Mouse (Mus musculus) myocyte (in vitro differentiated cells): Measurements from ENCODE around the gene Dnah9.

Experiments used
- CEBPB ChIP-seq: IDR thresholded peaks from 2 replicates; pipeline ENCODE4 v1.6.1; 2011; ENCODE audit warnings: mild to moderate bottlenecking, moderate library complexity; ENCODE audit not compliant: poor library complexity, insufficient read depth, severe bottlenecking
- E2F4 ChIP-seq: IDR thresholded peaks from one replicate; pipeline ENCODE4 v1.6.1; 2011; ENCODE audit warnings: mild to moderate bottlenecking, control low read depth, moderate library complexity; ENCODE audit not compliant: insufficient read depth
- MAX ChIP-seq: IDR thresholded peaks from one replicate; pipeline ENCODE4 v1.6.1; 2011; ENCODE audit warnings: low read depth, mild to moderate bottlenecking, control low read depth
- POLR2A ChIP-seq: IDR thresholded peaks from one replicate; pipeline ENCODE4 v1.6.1; 2011; ENCODE audit warnings: low read depth, mild to moderate bottlenecking, control low read depth, moderate library complexity; ENCODE audit not compliant: insufficient read length
- POLR2AphosphoS2 ChIP-seq: IDR thresholded peaks from one replicate; pipeline ENCODE4 v1.6.1; 2011; ENCODE audit warnings: low read depth, control low read depth; ENCODE audit not compliant: insufficient read length
- SRF ChIP-seq: IDR thresholded peaks from one replicate; pipeline ENCODE4 v1.6.1; 2011; ENCODE audit warnings: low read depth; ENCODE audit not compliant: control insufficient read depth, insufficient read length
- TCF12 ChIP-seq: IDR thresholded peaks from one replicate; pipeline ENCODE4 v1.6.1; 2011; ENCODE audit warnings: mild to moderate bottlenecking, control low read depth; ENCODE audit not compliant: poor library complexity, insufficient read depth, severe bottlenecking
- TCF3 ChIP-seq: IDR thresholded peaks from one replicate; pipeline ENCODE4 v1.6.1; 2011; ENCODE audit warnings: low read depth, control low read depth; ENCODE audit not compliant: insufficient read length
- USF1 ChIP-seq: IDR thresholded peaks from one replicate; pipeline ENCODE4 v1.6.1; 2011; ENCODE audit warnings: low read depth, mild to moderate bottlenecking, control low read depth, moderate library complexity

DNA sequence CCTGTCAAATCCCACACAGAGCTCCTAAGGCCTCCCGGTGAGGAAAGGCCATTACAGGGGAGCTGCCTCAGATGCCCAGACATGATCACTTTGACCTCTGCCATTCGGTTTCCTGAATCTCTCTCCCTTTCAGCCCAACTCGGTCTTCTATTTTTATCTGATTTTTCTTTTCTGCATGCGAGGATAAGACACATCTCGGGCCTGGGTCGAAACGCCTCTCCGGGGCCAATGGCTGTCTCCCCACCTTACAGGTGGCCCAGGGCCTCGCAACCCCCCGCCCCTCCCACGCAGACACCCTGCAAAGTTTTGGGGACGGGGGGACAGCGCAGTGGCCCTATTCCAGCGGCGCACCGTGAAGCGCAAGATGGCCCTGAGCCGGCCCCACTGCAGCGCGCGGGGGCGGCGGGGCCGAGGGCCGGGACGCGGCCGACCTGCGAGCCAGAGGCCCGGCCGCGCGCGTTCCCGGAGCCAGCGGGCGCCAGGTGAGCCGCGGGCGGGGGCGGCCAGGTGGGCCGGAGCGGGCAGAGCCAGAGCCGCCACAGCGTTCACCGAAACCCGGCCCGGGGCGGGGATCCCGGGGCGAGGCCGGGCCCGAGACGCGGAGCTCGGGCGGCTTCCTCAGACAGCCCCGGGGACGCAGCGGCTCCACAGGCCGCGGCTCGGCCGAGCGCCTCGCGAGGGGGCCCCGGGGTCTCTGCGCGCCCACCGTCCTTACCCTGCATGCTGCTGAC is 380.8 kb downstream of the Dnah9 start:
- TF ChIP-seq USF1, result no peak
- no peak for TF ChIP-seq SRF
- no peak for TF ChIP-seq POLR2A
- no peak for TF ChIP-seq MAX
- TF ChIP-seq TCF3, result no peak
- TF ChIP-seq E2F4, result no peak
- no peak for TF ChIP-seq POLR2AphosphoS2
- TF ChIP-seq CEBPB, result no peak
- TF ChIP-seq TCF12, result no peak
